Mouse (Mus musculus): ENCODE results near the gene Nrcam.

DNA sequence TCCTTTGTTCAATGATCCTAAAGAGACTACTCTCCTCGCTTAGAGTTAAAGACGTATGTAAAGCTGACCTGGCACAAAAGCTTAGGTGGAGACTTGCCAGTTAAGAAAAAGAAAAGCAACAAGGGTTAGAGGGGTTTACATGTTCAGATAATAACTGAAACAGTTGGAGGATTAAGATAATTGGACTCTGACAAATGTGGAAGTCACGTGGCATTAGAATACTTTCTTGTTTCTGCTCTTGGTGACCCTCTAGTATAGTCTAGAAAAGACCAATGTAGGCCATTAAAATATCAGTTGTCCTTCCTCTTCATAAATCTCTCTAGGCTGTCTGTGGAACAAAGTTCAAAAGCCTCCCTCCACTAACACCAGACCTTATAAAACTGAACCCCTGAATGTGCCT lies 20.5 kb upstream of the Nrcam start:
- TF ChIP-seq TAL1 (IDR thresholded peaks at IDR 0.05; ENCODE audit: low read length): no peak
- TF ChIP-seq GATA1 (IDR thresholded peaks at IDR 0.05; ENCODE audit: low read length): no peak

Measured in erythroblast, embryonic 14.5 days (primary cell).